Mouse (Mus musculus) gastrocnemius, adult 8-10 months (tissue): ENCODE results near the gene Gcm1. TPM values are rescaled to one million over a fixed set of nuclear protein-coding genes. Genes with fewer than 3 reads are reported as not detected.

Experiments used
- DNase-seq, 2 experiments: peaks; one replicate each; pipeline ENCODE4 v3.0.0; 2022; ENCODE audit warnings: low spot score in 2 of 2
- total RNA-seq, 4 experiments: library from RNA; stranded (reverse); gene quantifications; 2 replicates each; pipeline ENCODE4 v1.2.4; 2022

Gcm1 gene
- total RNA-seq, 4 experiments from 2014 or later = not detected

GRCm38 (mm10) chr9:78100956-78101355 is 49.2 kb downstream of the Gcm1 start:
- no peak for DNase-seq

GRCm38 (mm10) chr9:78101431-78101830 is 49.7 kb downstream of the Gcm1 start:
- DNase-seq = no peak

- DNase-seq = no peak
Measured at GRCm38 (mm10) chr9:78103965-78104560, 52.3 kb downstream of the Gcm1 start.

GRCm38 (mm10) chr9:78104973-78105372 is 53.2 kb downstream of the Gcm1 start:
- DNase-seq = no peak

- no peak for DNase-seq
Measured at GRCm38 (mm10) chr9:78105501-78105932, 53.8 kb downstream of the Gcm1 start.

- DNase-seq = no peak
Measured at GRCm38 (mm10) chr9:78106821-78107220, 55.1 kb downstream of the Gcm1 start.

GRCm38 (mm10) chr9:78107582-78107911 is 55.8 kb downstream of the Gcm1 start:
- no peak for DNase-seq

GRCm38 (mm10) chr9:78107912-78108795 is 56.4 kb downstream of the Gcm1 start:
- peak; percentile 68 to 86 for DNase-seq

- peak; percentile 74 to 85 for DNase-seq
Measured at GRCm38 (mm10) chr9:78108796-78109239, 57.1 kb downstream of the Gcm1 start, which contains the start of the genes Fbxo9 and Ick. Fbxo9 (minus strand) TSS chr9:78109065. Ick (plus strand) TSS chr9:78109192.

- DNase-seq = no peak
Measured at GRCm38 (mm10) chr9:78109656-78110055, 57.9 kb downstream of the Gcm1 start.

- DNase-seq = no peak
Measured at GRCm38 (mm10) chr9:78111456-78111855, 59.7 kb downstream of the Gcm1 start.

GRCm38 (mm10) chr9:78112770-78113537 is 61.2 kb downstream of the Gcm1 start:
- DNase-seq = peak; percentile 85 to 86

GRCm38 (mm10) chr9:78113538-78113885 is 61.8 kb downstream of the Gcm1 start:
- DNase-seq = no peak

Other genes with a start within 250 kb of the Gcm1 start
- gene Elovl5, start 134.6 kb upstream of the Gcm1 start, total RNA-seq = 1 to 10 TPM; 5.3 to 6.6 (median 5.7) TPM
- 10 to 100 TPM; 40.0 to 46.6 (median 41.9) TPM for gene Fbxo9, start 57.1 kb downstream of the Gcm1 start, total RNA-seq
- 1 to 10 TPM; 4.8 to 5.6 (median 5.1) TPM for gene Ick, start 57.3 kb downstream of the Gcm1 start, total RNA-seq
- gene Gsta4, start 130.8 kb downstream of the Gcm1 start, total RNA-seq = 10 to 100 TPM; 13.0 to 20.3 (median 17.8) TPM
- gene Gsta1, start 178.7 kb downstream of the Gcm1 start, total RNA-seq = not detected
- not detected for gene Gm3776, start 205.2 kb downstream of the Gcm1 start, total RNA-seq
- gene Gm10639, start 238.0 kb downstream of the Gcm1 start, total RNA-seq = under 1 TPM in 1 of 4 experiments, not detected in 3; 0.65 TPM